Mouse (Mus musculus) layer of hippocampus, postnatal 10 days (tissue): ENCODE measurements at regions not wholly inside any gene's neighbourhood (a gene's known extent, or its start where the extent isn't known, plus 50 kb on each side); places are given as distances from the start of the nearest gene placed in this dataset.

ENCODE experiments used
- DNase-seq, 2 experiments: peaks; one replicate each; pipeline ENCODE4 v3.0.0; 2021; ENCODE audit warnings: low spot score in 2 of 2

GRCm38 (mm10) chr2:128523425-128524108 is 67.4 kb upstream of the Spdye4c start:
- DNase-seq: no peak

- DNase-seq: no peak
Measured at GRCm38 (mm10) chr2:128526100-128526499, 64.9 kb upstream of the Spdye4c start.

GRCm38 (mm10) chr2:128526883-128527344 is 64.1 kb upstream of the Spdye4c start:
- DNase-seq: no peak

- DNase-seq: no peak
Measured at GRCm38 (mm10) chr2:128536294-128536693, 54.7 kb upstream of the Spdye4c start.

- peak; percentile 19 to 49 for DNase-seq
Measured at GRCm38 (mm10) chr2:128537425-128537824, 53.6 kb upstream of the Spdye4c start.

- no peak for DNase-seq
Measured at GRCm38 (mm10) chr2:128538736-128539135, 52.3 kb upstream of the Spdye4c start.
